Mouse (Mus musculus) myocyte (in vitro differentiated cells): ENCODE measurements at regions not wholly inside any gene's neighbourhood (a gene's known extent, or its start where the extent isn't known, plus 50 kb on each side); places are given as distances from the start of the nearest gene placed in this dataset.

Source experiments
- CEBPB ChIP-seq: IDR thresholded peaks from 2 replicates; pipeline ENCODE4 v1.6.1; 2011; ENCODE audit warnings: mild to moderate bottlenecking, moderate library complexity; ENCODE audit not compliant: poor library complexity, insufficient read depth, severe bottlenecking
- E2F4 ChIP-seq: IDR thresholded peaks from one replicate; pipeline ENCODE4 v1.6.1; 2011; ENCODE audit warnings: mild to moderate bottlenecking, control low read depth, moderate library complexity; ENCODE audit not compliant: insufficient read depth
- MAX ChIP-seq: IDR thresholded peaks from one replicate; pipeline ENCODE4 v1.6.1; 2011; ENCODE audit warnings: low read depth, mild to moderate bottlenecking, control low read depth
- MYOD1 ChIP-seq, 3 experiments: IDR thresholded peaks; one replicate each; pipeline ENCODE4 v1.6.1; 2011; ENCODE audit warnings: control low read depth in 2 of 3, low read depth in 2 of 3, mild to moderate bottlenecking in 2 of 3, moderate library complexity in 1 of 3; ENCODE audit not compliant: insufficient read length in 2 of 3, control insufficient read depth in 1 of 3
- MYOG ChIP-seq, 3 experiments: IDR thresholded peaks; one replicate each; pipeline ENCODE4 v1.6.1; 2011; ENCODE audit warnings: control low read depth in 2 of 3, low read depth in 2 of 3, mild to moderate bottlenecking in 2 of 3; ENCODE audit not compliant: insufficient read length in 2 of 3, control insufficient read depth in 1 of 3, insufficient read depth in 1 of 3
- POLR2A ChIP-seq: IDR thresholded peaks from one replicate; pipeline ENCODE4 v1.6.1; 2011; ENCODE audit warnings: low read depth, mild to moderate bottlenecking, control low read depth, moderate library complexity; ENCODE audit not compliant: insufficient read length
- POLR2AphosphoS2 ChIP-seq: IDR thresholded peaks from one replicate; pipeline ENCODE4 v1.6.1; 2011; ENCODE audit warnings: low read depth, control low read depth; ENCODE audit not compliant: insufficient read length
- SRF ChIP-seq: IDR thresholded peaks from one replicate; pipeline ENCODE4 v1.6.1; 2011; ENCODE audit warnings: low read depth; ENCODE audit not compliant: control insufficient read depth, insufficient read length
- TCF12 ChIP-seq: IDR thresholded peaks from one replicate; pipeline ENCODE4 v1.6.1; 2011; ENCODE audit warnings: mild to moderate bottlenecking, control low read depth; ENCODE audit not compliant: poor library complexity, insufficient read depth, severe bottlenecking
- TCF3 ChIP-seq: IDR thresholded peaks from one replicate; pipeline ENCODE4 v1.6.1; 2011; ENCODE audit warnings: low read depth, control low read depth; ENCODE audit not compliant: insufficient read length
- USF1 ChIP-seq: IDR thresholded peaks from one replicate; pipeline ENCODE4 v1.6.1; 2011; ENCODE audit warnings: low read depth, mild to moderate bottlenecking, control low read depth, moderate library complexity

DNA sequence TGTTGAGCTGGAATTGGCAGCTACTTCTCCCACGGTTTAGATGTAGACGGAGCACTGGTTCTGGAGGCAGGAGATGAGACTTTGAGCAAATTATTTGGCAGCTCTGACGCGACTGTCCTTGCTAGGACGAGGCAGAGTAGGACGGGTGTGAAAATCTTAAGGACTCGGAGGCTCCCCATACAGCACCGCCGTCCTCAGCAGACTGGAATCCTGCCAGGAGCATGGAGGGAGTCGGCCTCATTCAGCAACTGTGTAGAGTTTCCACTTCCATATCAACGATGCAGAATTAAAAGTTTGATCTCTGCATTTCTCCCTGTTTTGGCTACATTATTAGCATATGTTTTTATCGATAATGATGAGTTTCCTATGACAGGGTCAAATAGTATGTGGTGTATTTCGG lies 117.7 kb upstream of the Plcz1 start:
- TF ChIP-seq TCF3: no peak
- TF ChIP-seq SRF: no peak
- no peak for TF ChIP-seq POLR2A
- TF ChIP-seq MYOG (IDR thresholded peaks at IDR 0.05; ENCODE audit: control insufficient read depth in 1 of 3, insufficient read depth in 1 of 3, insufficient read length in 2 of 3, low read depth in 2 of 3): no peak
- TF ChIP-seq POLR2AphosphoS2: no peak
- no peak for TF ChIP-seq E2F4
- TF ChIP-seq CEBPB: no peak
- TF ChIP-seq USF1: no peak
- no peak for TF ChIP-seq MAX
- TF ChIP-seq TCF12: no peak
- TF ChIP-seq MYOD1 (IDR thresholded peaks at IDR 0.05; ENCODE audit: control insufficient read depth in 1 of 3, insufficient read length in 2 of 3, low read depth in 2 of 3): no peak
